Mouse (Mus musculus) neural tube, embryonic 15.5 days (tissue): ENCODE results near the gene Tmem132b. TPM values are rescaled to one million over a fixed set of nuclear protein-coding genes. Genes with fewer than 3 reads are reported as not detected.

ENCODE experiments used
- ATAC-seq: fragments of 200-750 bp; cut with Nextera tagmentation; 2 replicates; pipeline ENCODE4 v1.8.0; 2017; ENCODE audit warnings: mild to moderate bottlenecking, moderate TSS enrichment, moderate library complexity; ENCODE audit not compliant: low FRiP score
- H3K27ac ChIP-seq: fragments of 300-500 bp; sonication (generic); replicated peaks from 2 replicates; pipeline ENCODE4 v1.5.1; 2015; ENCODE audit warnings: mild to moderate bottlenecking, inconsistent platforms
- H3K27me3 ChIP-seq: fragments of 300-500 bp; sonication (generic); replicated peaks from 2 replicates; pipeline ENCODE4 v1.6.1; 2015; ENCODE audit warnings: inconsistent platforms
- H3K36me3 ChIP-seq: fragments of 300-500 bp; sonication (generic); 2 replicates; pipeline ENCODE4 v1.6.1; 2015; ENCODE audit warnings: inconsistent platforms
- H3K4me1 ChIP-seq: fragments of 300-500 bp; sonication (generic); 2 replicates; pipeline ENCODE4 v1.6.1; 2015; ENCODE audit warnings: inconsistent platforms
- H3K4me2 ChIP-seq: fragments of 300-500 bp; sonication (generic); 2 replicates; pipeline ENCODE4 v1.6.1; 2015; ENCODE audit warnings: inconsistent platforms, mild to moderate bottlenecking, moderate library complexity
- H3K4me3 ChIP-seq: fragments of 300-500 bp; sonication (generic); replicated peaks from 2 replicates; pipeline ENCODE4 v1.5.1; 2015; ENCODE audit warnings: mild to moderate bottlenecking, inconsistent platforms
- H3K9ac ChIP-seq: fragments of 300-500 bp; sonication (generic); replicated peaks from 2 replicates; pipeline ENCODE4 v1.6.1; 2015; ENCODE audit warnings: mild to moderate bottlenecking, inconsistent platforms
- H3K9me3 ChIP-seq: fragments of 300-500 bp; sonication (generic); replicated peaks from 2 replicates; pipeline ENCODE4 v1.6.1; 2016; ENCODE audit warnings: inconsistent platforms
- WGBS: fragments of 180-500 bp; shearing (Covaris S2); methylation state at CpG from one replicate; pipeline ENCODE4 v1.1.7; 2015; ENCODE audit warnings: mixed read lengths; 5-methylcytosine and 5-hydroxymethylcytosine counted together
- polyA plus RNA-seq: library from polyadenylated mRNA; unstranded; fragments of >200 nt; fragmentation: Nextera tagmentation; extraction: Ambion mirVana; gene quantifications from 2 replicates; pipeline ENCODE4 v1.2.1, GENCODE M21; 2015

Tmem132b gene
- polyA plus RNA-seq, 1 experiment from 2014 or later = 5.6 TPM

DNA sequence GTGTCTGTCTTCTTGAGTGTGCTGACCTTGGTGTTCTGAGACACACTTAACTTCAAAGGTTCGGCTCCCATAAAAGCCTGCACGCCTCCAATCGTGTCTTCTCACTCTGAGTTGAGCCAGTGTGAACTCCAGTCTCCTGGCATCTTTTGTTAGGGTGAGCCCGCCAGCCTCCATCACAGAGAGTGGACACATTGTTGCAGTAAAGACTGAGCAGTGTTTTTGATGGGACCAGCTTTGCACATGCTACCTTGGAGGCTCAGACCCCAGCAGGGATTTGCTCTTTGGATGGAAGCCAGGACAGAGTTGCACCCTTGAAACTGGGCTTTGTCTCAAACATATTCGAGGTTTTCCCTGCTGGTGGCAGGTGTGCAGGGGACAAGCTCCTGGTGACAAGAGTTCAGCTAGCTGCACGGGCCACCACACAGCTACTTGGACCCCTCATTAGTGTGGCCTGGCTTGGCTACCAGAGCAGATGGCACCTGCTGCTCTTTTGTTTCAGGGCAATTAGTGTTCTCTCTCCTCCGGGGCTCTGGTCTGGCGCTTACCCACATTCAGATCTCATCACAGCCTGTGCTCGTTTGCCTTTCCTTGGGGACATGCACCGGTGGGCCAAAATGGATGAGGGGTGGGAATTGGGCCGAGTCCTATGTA lies 154.2 kb downstream of the Tmem132b start:
- no peak overlapping the region for H3K4me2 ChIP-seq
- no peaks in the 10 kb centered on the region for H3K36me3 ChIP-seq
- no peak for ATAC-seq
- H3K9me3 ChIP-seq = no peaks in the 10 kb centered on the region
- no peak overlapping the region for H3K9ac ChIP-seq
- H3K27me3 ChIP-seq = no peaks in the 10 kb centered on the region
- H3K27ac ChIP-seq = no peak overlapping the region
- peaks cover 5% of the 10 kb centered on the region for H3K4me1 ChIP-seq
- WGBS = 35% methylated on average over 11 of the region's 11 CpGs
- no peak overlapping the region for H3K4me3 ChIP-seq

DNA sequence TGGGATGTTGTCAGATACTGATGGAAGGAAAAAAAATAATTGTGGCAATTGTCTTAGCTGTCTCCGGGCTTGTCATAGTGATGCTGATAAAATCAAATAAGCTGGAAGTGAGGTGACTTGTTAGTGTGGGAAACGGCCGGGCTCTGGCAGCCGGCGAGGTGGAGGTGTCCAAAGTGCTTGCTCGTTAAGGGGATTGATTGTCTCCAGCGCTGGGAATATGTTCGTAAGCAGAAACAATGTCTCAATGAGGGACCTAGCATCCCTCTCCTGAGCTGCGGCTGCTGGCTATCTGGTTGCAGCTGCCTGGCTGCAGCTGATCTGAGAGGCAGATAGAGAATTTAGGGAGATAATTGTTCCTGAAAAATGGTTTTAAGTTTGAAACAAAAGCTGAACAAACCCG lies 161.0 kb downstream of the Tmem132b start:
- Histone ChIP-seq H3K4me3 (no peak overlapping the region), H3K4me2 (no peak overlapping the region), H3K27ac (no peak overlapping the region), H3K4me1 (peaks cover 5% of the 10 kb centered on the region; the same call in 1 of the 2 replicates), H3K36me3 (no peaks in the 10 kb centered on the region), H3K27me3 (no peaks in the 10 kb centered on the region), H3K9me3 (no peaks in the 10 kb centered on the region), H3K9ac (no peak overlapping the region)
- 36% methylated on average over 10 of the region's 10 CpGs for WGBS
- no peak for ATAC-seq

DNA sequence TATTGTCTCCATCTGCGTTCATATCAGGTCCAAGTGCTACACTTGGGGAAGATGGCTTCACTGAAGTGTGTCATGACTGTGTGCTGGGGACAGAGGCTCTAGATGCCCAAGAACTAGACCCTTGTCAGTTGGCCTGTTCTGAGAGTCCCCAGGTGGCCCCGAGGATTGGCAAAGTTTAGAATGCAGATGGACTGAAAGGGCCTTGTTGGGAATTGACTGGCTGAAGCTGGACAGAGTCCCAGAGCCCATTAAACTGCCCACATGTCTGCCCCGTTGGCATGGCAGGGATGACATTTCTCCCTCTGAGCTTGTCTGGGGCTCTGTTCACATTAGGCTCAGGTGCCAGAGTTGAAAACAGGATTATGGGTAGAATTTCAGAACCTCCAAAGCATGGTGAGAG lies 167.8 kb downstream of the Tmem132b start:
- no peak overlapping the region for H3K4me2 ChIP-seq
- no peak overlapping the region; the same call in 1 of the 2 replicates for H3K27ac ChIP-seq
- H3K36me3 ChIP-seq = no peaks in the 10 kb centered on the region
- WGBS = 51% methylated on average over 3 of the region's 3 CpGs
- H3K27me3 ChIP-seq = no peaks in the 10 kb centered on the region
- no peaks in the 10 kb centered on the region for H3K9me3 ChIP-seq
- no peak for ATAC-seq
- no peak overlapping the region for H3K9ac ChIP-seq
- no peak overlapping the region for H3K4me3 ChIP-seq
- H3K4me1 ChIP-seq = peaks cover 6% of the 10 kb centered on the region; the same call in 1 of the 2 replicates

DNA sequence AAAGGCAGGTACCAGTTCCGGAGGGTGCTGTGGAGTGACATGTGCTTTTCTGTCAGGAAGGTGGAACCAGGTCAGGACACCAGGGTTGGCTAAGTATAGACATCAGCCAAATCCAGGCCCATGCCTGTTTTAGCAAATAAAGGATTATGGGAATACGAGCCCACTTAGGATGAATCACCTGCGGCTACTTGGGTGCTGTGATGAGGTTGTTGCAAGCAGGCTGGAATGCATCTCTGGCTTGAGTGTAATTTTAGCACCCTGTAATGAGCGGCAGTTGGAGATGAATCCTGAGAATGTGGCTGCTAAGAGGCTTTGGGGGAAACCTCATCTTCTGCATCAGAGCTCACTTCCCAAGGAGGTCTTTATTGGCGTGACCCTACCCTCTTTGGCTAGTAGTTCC lies 168.7 kb downstream of the Tmem132b start:
- no peak for ATAC-seq

DNA sequence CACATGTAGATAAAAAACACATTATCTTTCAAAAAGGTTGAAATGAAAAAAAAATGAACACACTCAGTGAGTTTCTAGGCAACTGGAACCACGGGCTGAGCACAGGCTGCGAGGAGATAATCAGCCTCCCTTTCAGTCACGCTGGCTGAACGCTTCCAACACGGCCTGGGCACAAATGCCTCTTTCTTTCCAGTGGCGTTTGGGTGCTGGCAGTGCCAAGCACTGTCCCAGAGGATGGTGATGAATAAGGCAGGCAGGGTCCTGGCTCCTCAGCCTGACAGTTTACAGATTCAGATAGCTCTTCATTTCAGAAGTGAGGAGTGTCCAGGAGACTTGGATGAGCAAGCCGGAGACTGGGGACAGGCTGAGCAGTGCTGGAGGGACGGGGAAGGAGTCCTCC lies 173.8 kb downstream of the Tmem132b start:
- H3K9me3 ChIP-seq = no peaks in the 10 kb centered on the region
- no peak overlapping the region for H3K9ac ChIP-seq
- H3K4me1 ChIP-seq = no peaks in the 10 kb centered on the region; the same call in 1 of the 2 replicates
- H3K27me3 ChIP-seq = no peaks in the 10 kb centered on the region
- no peaks in the 10 kb centered on the region for H3K36me3 ChIP-seq
- peak overlapping the region; percentile 37 for H3K27ac ChIP-seq
- no peak overlapping the region for H3K4me3 ChIP-seq
- no peak overlapping the region for H3K4me2 ChIP-seq
- ATAC-seq = peak; percentile 50; the same call in 1 of the 2 replicates
- 59% methylated on average over 8 of the region's 8 CpGs for WGBS

More for the DNA sequence above, 168.7 kb downstream of the Tmem132b start:
- Histone ChIP-seq H3K27ac (no peak overlapping the region), H3K4me2 (no peak overlapping the region), H3K9ac (no peak overlapping the region), H3K4me3 (no peak overlapping the region), H3K36me3 (no peaks in the 10 kb centered on the region), H3K9me3 (no peaks in the 10 kb centered on the region), H3K27me3 (no peaks in the 10 kb centered on the region), H3K4me1 (peaks cover 6% of the 10 kb centered on the region; the same call in 1 of the 2 replicates)
- WGBS = 92% methylated on average over 5 of the region's 5 CpGs

GRCm38 (mm10) chr5:125709160-125709559 lies 177.6 kb downstream of the Tmem132b start:
- no peaks in the 10 kb centered on the region for H3K27me3 ChIP-seq
- H3K9ac ChIP-seq = no peak overlapping the region
- H3K9me3 ChIP-seq = no peaks in the 10 kb centered on the region
- no peak overlapping the region for H3K4me2 ChIP-seq
- no peaks in the 10 kb centered on the region; the same call in 1 of the 2 replicates for H3K4me1 ChIP-seq
- 1% methylated on average over 3 of the region's 3 CpGs for WGBS
- no peak for ATAC-seq
- no peak overlapping the region for H3K4me3 ChIP-seq
- no peaks in the 10 kb centered on the region for H3K36me3 ChIP-seq
- H3K27ac ChIP-seq = no peak overlapping the region

- H3K27ac ChIP-seq = no peak overlapping the region
- H3K27me3 ChIP-seq = no peaks in the 10 kb centered on the region
- ATAC-seq = no peak
- no peaks in the 10 kb centered on the region for H3K36me3 ChIP-seq
- no peaks in the 10 kb centered on the region for H3K9me3 ChIP-seq
- no peak overlapping the region for H3K9ac ChIP-seq
- H3K4me3 ChIP-seq = no peak overlapping the region
- no peak overlapping the region for H3K4me2 ChIP-seq
- 88% methylated on average over 7 of the region's 7 CpGs for WGBS
- no peaks in the 10 kb centered on the region for H3K4me1 ChIP-seq
Measured at GRCm38 (mm10) chr5:125726815-125727214, 195.2 kb downstream of the Tmem132b start.

- H3K27me3 ChIP-seq = no peaks in the 10 kb centered on the region
- no peaks in the 10 kb centered on the region for H3K9me3 ChIP-seq
- H3K4me3 ChIP-seq = no peak overlapping the region
- WGBS = 83% methylated on average over 5 of the region's 5 CpGs
- H3K9ac ChIP-seq = no peak overlapping the region
- no peak overlapping the region for H3K27ac ChIP-seq
- no peaks in the 10 kb centered on the region for H3K36me3 ChIP-seq
- H3K4me2 ChIP-seq = no peak overlapping the region
- H3K4me1 ChIP-seq = no peaks in the 10 kb centered on the region
- ATAC-seq = no peak
Measured at GRCm38 (mm10) chr5:125727436-125727835, 195.9 kb downstream of the Tmem132b start.

- 50% methylated on average over 9 of the region's 9 CpGs for WGBS
- no peak overlapping the region for H3K9ac ChIP-seq
- no peaks in the 10 kb centered on the region for H3K36me3 ChIP-seq
- no peak overlapping the region for H3K27ac ChIP-seq
- no peak overlapping the region for H3K4me2 ChIP-seq
- no peaks in the 10 kb centered on the region for H3K4me1 ChIP-seq
- ATAC-seq = no peak
- H3K9me3 ChIP-seq = no peaks in the 10 kb centered on the region
- no peak overlapping the region for H3K4me3 ChIP-seq
- no peaks in the 10 kb centered on the region for H3K27me3 ChIP-seq
Measured at GRCm38 (mm10) chr5:125727936-125728335, 196.4 kb downstream of the Tmem132b start.

GRCm38 (mm10) chr5:125728521-125728920 lies 196.9 kb downstream of the Tmem132b start:
- Histone ChIP-seq H3K36me3 (no peaks in the 10 kb centered on the region), H3K4me1 (no peaks in the 10 kb centered on the region), H3K27ac (no peak overlapping the region), H3K9me3 (no peaks in the 10 kb centered on the region), H3K4me2 (no peak overlapping the region), H3K4me3 (no peak overlapping the region), H3K27me3 (no peaks in the 10 kb centered on the region), H3K9ac (no peak overlapping the region)
- WGBS = 89% methylated on average over 3 of the region's 3 CpGs
- no peak for ATAC-seq

DNA sequence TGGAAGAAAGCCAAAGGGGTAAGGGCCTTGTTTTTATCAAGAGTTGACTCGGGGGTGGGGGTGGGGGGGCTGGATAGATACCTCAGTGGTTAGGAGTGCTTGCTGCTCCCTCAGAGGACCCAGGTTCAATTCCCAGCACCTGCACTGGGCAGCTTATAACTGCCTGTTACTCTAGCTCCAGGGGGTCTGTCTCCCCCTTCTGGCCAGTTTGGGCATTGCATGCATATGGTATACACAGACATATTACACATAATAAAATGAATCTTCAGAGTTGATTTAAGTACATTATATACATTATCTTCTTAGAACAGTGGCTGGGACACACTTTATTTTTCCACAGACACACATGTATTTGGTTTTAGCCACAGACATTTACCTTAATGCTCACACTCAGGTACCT lies 202.2 kb downstream of the Tmem132b start:
- Histone ChIP-seq H3K36me3 (no peaks in the 10 kb centered on the region), H3K27ac (no peak overlapping the region), H3K4me1 (no peaks in the 10 kb centered on the region), H3K27me3 (no peaks in the 10 kb centered on the region), H3K4me3 (no peak overlapping the region), H3K9me3 (no peaks in the 10 kb centered on the region), H3K4me2 (no peak overlapping the region), H3K9ac (no peak overlapping the region)
- no peak for ATAC-seq
- 100% methylated on average over 1 of the region's 1 CpGs for WGBS

GRCm38 (mm10) chr5:125737105-125737504 lies 205.5 kb downstream of the Tmem132b start:
- Histone ChIP-seq H3K4me2 (no peak overlapping the region), H3K9ac (no peak overlapping the region), H3K4me3 (no peak overlapping the region), H3K9me3 (no peaks in the 10 kb centered on the region), H3K4me1 (no peaks in the 10 kb centered on the region), H3K27me3 (no peaks in the 10 kb centered on the region), H3K27ac (no peak overlapping the region), H3K36me3 (no peaks in the 10 kb centered on the region)
- WGBS = 45% methylated on average over 9 of the region's 9 CpGs
- no peak for ATAC-seq
